15 mouse cellular contexts compared by ENCODE assay signal in the genomic region with DNA sequence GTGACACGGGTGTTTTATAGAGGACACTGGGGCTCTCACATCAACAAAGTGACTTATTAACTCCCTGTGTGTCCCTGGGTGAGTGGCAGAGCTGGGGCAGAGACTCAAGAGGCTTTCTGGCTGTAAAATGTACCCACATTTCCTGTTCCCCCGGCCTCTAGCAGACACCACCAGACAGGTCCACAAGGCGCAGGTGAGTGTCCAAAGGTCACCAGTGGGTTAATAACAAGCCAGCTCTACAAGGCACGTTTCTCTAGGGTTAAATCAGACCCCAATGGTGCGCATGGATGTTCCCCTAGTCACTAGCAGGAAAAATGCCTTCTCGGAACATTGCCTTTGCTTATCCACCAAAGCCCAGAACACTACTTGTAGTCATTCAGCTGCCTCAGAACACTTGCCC. TPM values are rescaled to one million over a fixed set of nuclear protein-coding genes. Genes with fewer than 3 reads are reported as not detected.
DNase-seq lines count a peak whose midpoint lies in the region; ATAC-seq lines count a peak whose summit lies in the region.
"Had no signal": no experiment of that assay in that cellular context is flagged by ENCODE, and none has a peak within 500 bp of the region (broad histone marks: within the 10 kb centered on the region; RNA-seq: fewer than 3 reads in every experiment).

No protein-coding gene starts in this region.

- no peak for ATAC-seq in lung, embryonic 15.5 days (ENCODE audit: borderline replicate concordance, extremely low read depth, low FRiP score, low TSS enrichment)
- no peak for ATAC-seq in liver, embryonic 11.5 days (replicated peaks; ENCODE audit: low FRiP score)
- no peak for ATAC-seq in stomach, embryonic 16.5 days (ENCODE audit: insufficient read depth, low FRiP score)
- no peak for ATAC-seq in forebrain, embryonic 13.5 days
- ATAC-seq: CD4-positive, CD25-positive, alpha-beta regulatory T cell, adult 4 months had no signal

- no peaks in the 10 kb centered on the region for H3K27me3 ChIP-seq in lung, embryonic 15.5 days
- peaks cover 30% of the 10 kb centered on the region for H3K27me3 ChIP-seq in liver, embryonic 11.5 days (replicated peaks; ENCODE audit: control insufficient read depth, insufficient read depth, low read length)
- no peaks in the 10 kb centered on the region for H3K27me3 ChIP-seq in stomach, embryonic 16.5 days (ENCODE audit: control insufficient read depth, insufficient read depth, low read length)
- peaks cover 14% of the 10 kb centered on the region for H3K27me3 ChIP-seq in forebrain, embryonic 13.5 days

- no peak overlapping the region for H3K9ac ChIP-seq in lung, embryonic 15.5 days
- no peak overlapping the region for H3K9ac ChIP-seq in liver, embryonic 11.5 days (ENCODE audit: low read depth, low read length)
- peak overlapping the region; percentile 8; the same call in 1 of the 2 replicates for H3K9ac ChIP-seq in stomach, embryonic 16.5 days (ENCODE audit: low read length)
- H3K9ac ChIP-seq in forebrain, embryonic 13.5 days: no peak overlapping the region
- H3K9ac ChIP-seq: limb, embryonic 13.5 days had no signal

- no peaks in the 10 kb centered on the region for H3K36me3 ChIP-seq in lung, embryonic 15.5 days
- H3K36me3 ChIP-seq in liver, embryonic 11.5 days (ENCODE audit: control insufficient read depth, insufficient read depth, low read length): no peaks in the 10 kb centered on the region
- no peaks in the 10 kb centered on the region for H3K36me3 ChIP-seq in stomach, embryonic 16.5 days (ENCODE audit: control insufficient read depth, insufficient read depth, low read length)
- no peaks in the 10 kb centered on the region for H3K36me3 ChIP-seq in forebrain, embryonic 13.5 days (ENCODE audit: poor library complexity, severe bottlenecking)
- H3K36me3 ChIP-seq: heart, embryonic 12.5 days; limb, embryonic 13.5 days; midbrain, embryonic 10.5 days had no signal

- peak overlapping the region; percentile 22; the same call in 1 of the 2 replicates for H3K27ac ChIP-seq in lung, embryonic 15.5 days
- H3K27ac ChIP-seq in liver, embryonic 11.5 days (ENCODE audit: low read depth, low read length): no peak overlapping the region
- peak overlapping the region; percentile 91 for H3K27ac ChIP-seq in stomach, embryonic 16.5 days (ENCODE audit: low read length)
- H3K27ac ChIP-seq in forebrain, embryonic 13.5 days: no peak overlapping the region
- H3K27ac ChIP-seq: midbrain, embryonic 10.5 days had no signal

- peak overlapping the region; percentile 26; the same call in 1 of the 2 replicates for H3K4me2 ChIP-seq in lung, embryonic 15.5 days
- peak overlapping the region; percentile 32 for H3K4me2 ChIP-seq in liver, embryonic 11.5 days
- peak overlapping the region; percentile 46 for H3K4me2 ChIP-seq in stomach, embryonic 16.5 days (ENCODE audit: low read depth, low read length)
- H3K4me2 ChIP-seq in forebrain, embryonic 13.5 days: no peak overlapping the region
- H3K4me2 ChIP-seq: limb, embryonic 13.5 days had no signal

- 39% methylated on average over 6 of the region's 6 CpGs for WGBS in lung, embryonic 15.5 days
- WGBS in liver, embryonic 11.5 days: 64% methylated on average over 6 of the region's 6 CpGs
- 45% methylated on average over 6 of the region's 6 CpGs for WGBS in stomach, embryonic 16.5 days
- 82% methylated on average over 6 of the region's 6 CpGs for WGBS in forebrain, embryonic 13.5 days

- H3K4me3 ChIP-seq in lung, embryonic 15.5 days: no peak overlapping the region
- H3K4me3 ChIP-seq in liver, embryonic 11.5 days (ENCODE audit: low read depth, low read length): no peak overlapping the region
- H3K4me3 ChIP-seq in stomach, embryonic 16.5 days (replicated peaks; ENCODE audit: low read length): peak overlapping the region; percentile 12
- no peak overlapping the region for H3K4me3 ChIP-seq in forebrain, embryonic 13.5 days
- H3K4me3 ChIP-seq: heart, embryonic 12.5 days; limb, embryonic 13.5 days; midbrain, embryonic 10.5 days had no signal

- H3K4me1 ChIP-seq in lung, embryonic 15.5 days: peaks cover 92% of the 10 kb centered on the region
- H3K4me1 ChIP-seq in liver, embryonic 11.5 days (replicated peaks; ENCODE audit: control insufficient read depth, insufficient read depth, low read length): peaks cover 28% of the 10 kb centered on the region
- H3K4me1 ChIP-seq in stomach, embryonic 16.5 days (ENCODE audit: control insufficient read depth, insufficient read depth, low read length): peaks cover 80% of the 10 kb centered on the region
- peaks cover 16% of the 10 kb centered on the region for H3K4me1 ChIP-seq in forebrain, embryonic 13.5 days

- H3K9me3 ChIP-seq in lung, embryonic 15.5 days: no peaks in the 10 kb centered on the region
- no peaks in the 10 kb centered on the region for H3K9me3 ChIP-seq in liver, embryonic 11.5 days (ENCODE audit: control insufficient read depth, low read length)
- no peaks in the 10 kb centered on the region for H3K9me3 ChIP-seq in stomach, embryonic 16.5 days (replicated peaks; ENCODE audit: control insufficient read depth, low read length)
- no peaks in the 10 kb centered on the region for H3K9me3 ChIP-seq in forebrain, embryonic 13.5 days (replicated peaks)
- H3K9me3 ChIP-seq: heart, embryonic 12.5 days; limb, embryonic 13.5 days; midbrain, embryonic 10.5 days had no signal

- DNase-seq in lung, postnatal 36 days: no peak
- DNase-seq in kidney, adult 18-20 months: peak; percentile 82
- no peak for DNase-seq in liver, embryonic 11.5 days (ENCODE audit: low spot score)
- DNase-seq in right cerebral cortex, postnatal 10 days (ENCODE audit: low spot score in 2 of 2): no peak
- DNase-seq in heart, adult 18-20 months: no peak
- DNase-seq: cerebellum, postnatal 36 days had no signal

RNA-seq across cellular contexts. Expression of a gene that starts 6.0 kb away (rescaled TPM):
- polyA plus RNA-seq in lung, embryonic 15.5 days (2015; fragmentation: Nextera tagmentation; extraction: Ambion mirVana): 161 and 178 TPM in 2 replicates
- 38.9 and 39.2 TPM in 2 replicates for polyA plus RNA-seq in liver, embryonic 11.5 days (2014; fragmentation: Nextera tagmentation; extraction: Ambion mirVana)
- polyA plus RNA-seq in stomach, embryonic 16.5 days (2015; fragmentation: Nextera tagmentation; extraction: Ambion mirVana): 150 and 173 TPM in 2 replicates
- 7.9 and 8.6 TPM in 2 replicates for polyA plus RNA-seq in forebrain, embryonic 13.5 days (2015; fragmentation: Nextera tagmentation; extraction: Ambion mirVana)
- 10 to 100 TPM; 18.7 to 34.2 TPM for total RNA-seq in heart, adult 18-20 months (2021)

RNA-seq across cellular contexts. Expression of a gene that starts 19.1 kb away (rescaled TPM):
- polyA plus RNA-seq in lung, embryonic 15.5 days (2015; fragmentation: Nextera tagmentation; extraction: Ambion mirVana): 65.8 and 69.0 TPM in 2 replicates
- 49.1 and 52.8 TPM in 2 replicates for polyA plus RNA-seq in liver, embryonic 11.5 days (2014; fragmentation: Nextera tagmentation; extraction: Ambion mirVana)
- 48.1 and 49.4 TPM in 2 replicates for polyA plus RNA-seq in stomach, embryonic 16.5 days (2015; fragmentation: Nextera tagmentation; extraction: Ambion mirVana)
- polyA plus RNA-seq in forebrain, embryonic 13.5 days (2015; fragmentation: Nextera tagmentation; extraction: Ambion mirVana): 71.8 and 72.4 TPM in 2 replicates
- total RNA-seq in heart, adult 18-20 months (2021): 10 to 100 TPM; 23.0 to 23.1 TPM

RNA-seq across cellular contexts. Expression of a gene that starts 23.1 kb away (rescaled TPM):
- polyA plus RNA-seq in lung, embryonic 15.5 days (2015; fragmentation: Nextera tagmentation; extraction: Ambion mirVana): 17.1 and 17.6 TPM in 2 replicates
- polyA plus RNA-seq in liver, embryonic 11.5 days (2014; fragmentation: Nextera tagmentation; extraction: Ambion mirVana): 4.4 and 7.4 TPM in 2 replicates
- polyA plus RNA-seq in stomach, embryonic 16.5 days (2015; fragmentation: Nextera tagmentation; extraction: Ambion mirVana): 17.2 and 19.2 TPM in 2 replicates
- polyA plus RNA-seq in forebrain, embryonic 13.5 days (2015; fragmentation: Nextera tagmentation; extraction: Ambion mirVana): 3.6 and 3.7 TPM in 2 replicates
- 10 to 100 TPM in 1 of 2 experiments, 1 to 10 TPM in 1; 3.7 to 11.1 TPM for total RNA-seq in heart, adult 18-20 months (2021)
- polyA plus RNA-seq: CD4-positive, CD25-positive, alpha-beta regulatory T cell, adult 4 months had no signal

RNA-seq across cellular contexts. Expression of a gene that starts 32.8 kb away (rescaled TPM):
- polyA plus RNA-seq in lung, embryonic 15.5 days (2015; fragmentation: Nextera tagmentation; extraction: Ambion mirVana): 41.3 and 42.7 TPM in 2 replicates
- 0.14 and 0.32 TPM in 2 replicates for polyA plus RNA-seq in liver, embryonic 11.5 days (2014; fragmentation: Nextera tagmentation; extraction: Ambion mirVana)
- polyA plus RNA-seq in stomach, embryonic 16.5 days (2015; fragmentation: Nextera tagmentation; extraction: Ambion mirVana): 6.4 and 8.9 TPM in 2 replicates
- 0.15 and 0.45 TPM in 2 replicates for polyA plus RNA-seq in forebrain, embryonic 13.5 days (2015; fragmentation: Nextera tagmentation; extraction: Ambion mirVana)
- total RNA-seq in heart, adult 18-20 months (2021): under 1 TPM; 0.36 to 0.45 TPM
- polyA plus RNA-seq: CD4-positive, CD25-positive, alpha-beta regulatory T cell, adult 4 months; midbrain, embryonic 10.5 days had no signal

RNA-seq across cellular contexts. Expression of a gene that starts 34.8 kb away (rescaled TPM):
- polyA plus RNA-seq in lung, embryonic 15.5 days (2015; fragmentation: Nextera tagmentation; extraction: Ambion mirVana): 9.4 and 10.7 TPM in 2 replicates
- polyA plus RNA-seq in liver, embryonic 11.5 days (2014; fragmentation: Nextera tagmentation; extraction: Ambion mirVana): 0.04 and 0.12 TPM in 2 replicates
- polyA plus RNA-seq in stomach, embryonic 16.5 days (2015; fragmentation: Nextera tagmentation; extraction: Ambion mirVana): 41.3 and 45.2 TPM in 2 replicates
- polyA plus RNA-seq in forebrain, embryonic 13.5 days (2015; fragmentation: Nextera tagmentation; extraction: Ambion mirVana): not detected in 2 replicates
- total RNA-seq in heart, adult 18-20 months (2021): not detected
- total RNA-seq: gastrocnemius, adult 18-20 months had no signal
- polyA plus RNA-seq: CD4-positive, CD25-positive, alpha-beta regulatory T cell, adult 4 months; hindbrain, embryonic 11.5 days; midbrain, embryonic 10.5 days had no signal

Comparison
In these comparisons a context has a peak if more than half of its experiments do, and no peak if none do; other contexts are left out.
1. H3K27ac ChIP-seq: peak in lung, embryonic 15.5 days (single experiment) and stomach, embryonic 16.5 days (single experiment); none in liver, embryonic 11.5 days (single experiment) and forebrain, embryonic 13.5 days (single experiment).